Mouse (Mus musculus): ENCODE data around the gene Folr1. TPM values are rescaled to one million over a fixed set of nuclear protein-coding genes. Genes with fewer than 3 reads are reported as not detected.

The Folr1 gene
- total and polyA plus RNA-seq, 2 experiments from 2014 or later: 1.3 to 3.3 TPM

DNA sequence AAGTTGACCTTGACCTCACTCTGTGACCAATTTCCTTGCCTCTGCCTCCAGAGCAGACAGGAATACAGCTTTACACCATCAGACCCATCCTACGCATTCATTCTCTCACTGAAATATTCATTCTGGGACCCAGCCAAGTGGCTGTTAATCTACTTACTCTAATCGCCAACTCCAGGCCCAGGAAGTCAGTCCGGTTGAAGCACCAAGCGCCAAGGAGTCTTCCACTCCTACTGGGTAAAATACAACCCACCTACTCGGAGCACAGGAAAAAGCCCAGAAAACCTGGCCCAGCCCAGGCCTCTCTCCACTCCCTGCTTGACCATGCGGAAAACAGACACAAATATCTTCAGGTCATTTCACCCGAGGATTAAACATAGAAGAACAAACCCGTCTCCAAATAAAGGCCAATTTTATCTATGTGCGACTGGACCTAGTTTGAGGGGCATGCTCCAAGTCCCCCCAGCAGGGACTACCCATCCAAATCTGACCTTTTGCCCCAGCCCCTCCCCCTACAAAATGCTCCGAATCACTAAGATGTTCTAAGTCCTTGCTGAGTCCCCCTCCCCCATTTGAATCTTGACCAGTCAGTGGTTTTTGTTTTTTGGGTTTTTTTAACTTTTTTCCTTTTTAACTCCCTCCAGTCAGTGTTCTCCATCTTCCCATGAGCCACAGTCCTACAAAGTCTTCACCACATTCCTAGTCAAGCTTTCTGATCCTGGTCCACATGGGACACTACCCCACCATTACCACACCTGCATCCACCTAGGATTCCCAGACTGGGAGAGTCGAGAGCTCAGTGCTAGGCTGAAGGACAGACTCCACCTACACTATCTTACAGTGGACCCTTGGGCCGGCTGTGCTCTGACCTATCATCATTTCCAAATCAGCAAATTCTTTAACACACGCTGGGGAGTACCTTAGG is 2.1 kb downstream of the Folr1 start:
- Histone ChIP-seq H3K9ac (replicated peaks; ENCODE audit: low read depth, low read length) (no peak overlapping the region), H3K4me1 (ENCODE audit: control insufficient read depth, insufficient read depth) (0 out of 2 replicates have a peak, but pooled peaks cover 14% of the 10 kb centered on the region), H3K27ac (ENCODE audit: low read depth) (0 out of 2 replicates have a peak overlapping the region, but pooled peaks have one; percentile 6), H3K36me3 (replicated peaks; ENCODE audit: control insufficient read depth, insufficient read depth, low read length) (no peaks in the 10 kb centered on the region), H3K4me2 (ENCODE audit: low read depth, low read length) (no peak overlapping the region), H3K4me3 (ENCODE audit: low read depth, low read length) (no peak overlapping the region), H3K9me3 (replicated peaks; ENCODE audit: control insufficient read depth, low read length) (no peaks in the 10 kb centered on the region), H3K27me3 (ENCODE audit: control insufficient read depth, insufficient read depth, low read length) (no peaks in the 10 kb centered on the region)
- DNase-seq (ENCODE audit: low spot score) (no peak), ATAC-seq (ENCODE audit: insufficient read depth, low read depth) (no peak)
- no peak for TF ChIP-seq EP300 (IDR thresholded peaks at IDR 0.05; ENCODE audit: low read depth)
- 49% methylated on average over 13 of the region's 13 CpGs for WGBS

- no peak for ATAC-seq (ENCODE audit: insufficient read depth, low read depth)
- 90% methylated on average over 4 of the region's 4 CpGs for WGBS
- no peak for DNase-seq (ENCODE audit: low spot score)
- Histone ChIP-seq H3K27ac (ENCODE audit: low read depth) (no peak overlapping the region), H3K9me3 (replicated peaks; ENCODE audit: control insufficient read depth, low read length) (no peaks in the 10 kb centered on the region), H3K4me3 (ENCODE audit: low read depth, low read length) (no peak overlapping the region), H3K27me3 (ENCODE audit: control insufficient read depth, insufficient read depth, low read length) (no peaks in the 10 kb centered on the region), H3K9ac (replicated peaks; ENCODE audit: low read depth, low read length) (no peak overlapping the region), H3K4me1 (ENCODE audit: control insufficient read depth, insufficient read depth) (0 out of 2 replicates have a peak, but pooled peaks cover 14% of the 10 kb centered on the region), H3K36me3 (replicated peaks; ENCODE audit: control insufficient read depth, insufficient read depth, low read length) (no peaks in the 10 kb centered on the region), H3K4me2 (ENCODE audit: low read depth, low read length) (no peak overlapping the region)
- TF ChIP-seq CTCF (IDR thresholded peaks at IDR 0.05; ENCODE audit: low read depth): no peak
- TF ChIP-seq EP300 (IDR thresholded peaks at IDR 0.05; ENCODE audit: low read depth): no peak
Observed at GRCm38 (mm10) chr7:101867482-101867881, 3.1 kb downstream of the Folr1 start.

GRCm38 (mm10) chr7:101866491-101867265 is 3.9 kb downstream of the Folr1 start:
- no peaks in the 10 kb centered on the region for H3K9me3 ChIP-seq (replicated peaks; ENCODE audit: control insufficient read depth, low read length)
- WGBS: 80% methylated on average over 11 of the region's 11 CpGs
- DNase-seq (ENCODE audit: low spot score): no peak

DNA sequence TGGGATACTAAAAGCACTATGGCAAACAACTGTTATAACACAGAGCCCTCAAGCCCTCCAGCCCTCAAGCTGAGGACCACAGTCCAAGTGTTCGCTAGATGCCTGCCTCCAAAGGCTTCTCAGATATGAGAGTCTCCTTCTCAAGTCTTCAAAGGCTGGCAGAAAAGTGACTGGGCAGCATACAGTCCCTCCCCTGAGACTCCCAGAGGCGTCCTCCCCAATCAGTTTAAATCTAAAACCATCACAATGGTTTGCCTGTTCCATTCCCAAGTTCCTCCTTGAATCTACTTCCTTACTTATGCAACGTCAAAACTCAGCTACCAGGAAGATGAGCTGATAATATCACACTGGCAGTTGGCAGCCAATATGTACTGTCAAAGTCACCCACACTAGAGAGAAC is 7.2 kb downstream of the Folr1 start, which contains the start of gene Anapc15:
Gene Anapc15, plus strand, starts transcription at position 301 of the 400 bp plus-strand sequence.
- Histone ChIP-seq H3K36me3 (replicated peaks; ENCODE audit: control insufficient read depth, insufficient read depth, low read length) (no peaks in the 10 kb centered on the region), H3K4me1 (ENCODE audit: control insufficient read depth, insufficient read depth) (0 out of 2 replicates have a peak, but pooled peaks cover 5% of the 10 kb centered on the region), H3K9ac (replicated peaks; ENCODE audit: low read depth, low read length) (no peak within 1 kb of the TSS), H3K27me3 (ENCODE audit: control insufficient read depth, insufficient read depth, low read length) (no peaks in the 10 kb centered on the region), H3K4me3 (ENCODE audit: low read depth, low read length) (no peak within 1 kb of the TSS), H3K9me3 (replicated peaks; ENCODE audit: control insufficient read depth, low read length) (no peaks in the 10 kb centered on the region), H3K4me2 (ENCODE audit: low read depth, low read length) (no peak within 1 kb of the TSS), H3K27ac (ENCODE audit: low read depth) (no peak within 1 kb of the TSS)
- ATAC-seq (ENCODE audit: insufficient read depth, low read depth) (no peak), DNase-seq (ENCODE audit: low spot score) (no peak)
- 66% methylated on average over 3 of the region's 3 CpGs for WGBS
- TF ChIP-seq EP300 (IDR thresholded peaks at IDR 0.05; ENCODE audit: low read depth) (no peak), CTCF (IDR thresholded peaks at IDR 0.05; ENCODE audit: low read depth) (no peak)

More at GRCm38 (mm10) chr7:101866491-101867265, 3.9 kb downstream of the Folr1 start:
- 0 out of 2 replicates have a peak, but pooled peaks cover 14% of the 10 kb centered on the region for H3K4me1 ChIP-seq (ENCODE audit: control insufficient read depth, insufficient read depth)
- H3K27me3 ChIP-seq (ENCODE audit: control insufficient read depth, insufficient read depth, low read length): no peaks in the 10 kb centered on the region
- no peak overlapping the region for H3K4me3 ChIP-seq (ENCODE audit: low read depth, low read length)
- no peak overlapping the region for H3K9ac ChIP-seq (replicated peaks; ENCODE audit: low read depth, low read length)
- TF ChIP-seq EP300 (IDR thresholded peaks at IDR 0.05; ENCODE audit: low read depth) (no peak), CTCF (IDR thresholded peaks at IDR 0.05; ENCODE audit: low read depth) (no peak)
- ATAC-seq (ENCODE audit: insufficient read depth, low read depth): no peak
- H3K4me2 ChIP-seq (ENCODE audit: low read depth, low read length): no peak overlapping the region
- no peak overlapping the region for H3K27ac ChIP-seq (ENCODE audit: low read depth)
- no peaks in the 10 kb centered on the region for H3K36me3 ChIP-seq (replicated peaks; ENCODE audit: control insufficient read depth, insufficient read depth, low read length)

GRCm38 (mm10) chr7:101862291-101862690 is 8.3 kb downstream of the Folr1 start:
- Histone ChIP-seq H3K9ac (replicated peaks; ENCODE audit: low read depth, low read length) (no peak overlapping the region), H3K9me3 (replicated peaks; ENCODE audit: control insufficient read depth, low read length) (no peaks in the 10 kb centered on the region), H3K4me2 (ENCODE audit: low read depth, low read length) (no peak overlapping the region), H3K27me3 (ENCODE audit: control insufficient read depth, insufficient read depth, low read length) (no peaks in the 10 kb centered on the region), H3K36me3 (replicated peaks; ENCODE audit: control insufficient read depth, insufficient read depth, low read length) (no peaks in the 10 kb centered on the region), H3K27ac (ENCODE audit: low read depth) (no peak overlapping the region), H3K4me1 (ENCODE audit: control insufficient read depth, insufficient read depth) (no peaks in the 10 kb centered on the region), H3K4me3 (ENCODE audit: low read depth, low read length) (no peak overlapping the region)
- DNase-seq (ENCODE audit: low spot score): no peak
- 56% methylated on average over 3 of the region's 3 CpGs for WGBS
- no peak for TF ChIP-seq EP300 (IDR thresholded peaks at IDR 0.05; ENCODE audit: low read depth)
- TF ChIP-seq CTCF (IDR thresholded peaks at IDR 0.05; ENCODE audit: low read depth): no peak
- no peak for ATAC-seq (ENCODE audit: insufficient read depth, low read depth)
